Mouse (Mus musculus): Measurements from ENCODE around the gene Rdh5.

Gene Rdh5

DNA sequence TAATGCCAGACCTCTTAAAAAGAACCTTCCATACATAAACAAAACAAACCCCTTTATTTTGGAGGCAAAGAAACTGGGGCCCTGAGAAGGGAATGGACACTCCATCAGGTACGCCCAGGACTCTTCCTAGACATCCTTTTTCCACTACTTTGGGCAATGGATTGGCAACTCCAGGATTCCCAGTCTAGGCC, at the start of gene Rdh5:
TSS of gene Rdh5 (minus strand) at position 67 of the 191 bp plus-strand sequence.
- no peak for DNase-seq (ENCODE audit: low spot score)

- DNase-seq (ENCODE audit: low spot score), result no peak
Observed at GRCm38 (mm10) chr10:128970740-128971250, 48.1 kb upstream of the Rdh5 start.

- DNase-seq (ENCODE audit: low spot score), result no peak
Observed at GRCm38 (mm10) chr10:128968341-128968749, 45.7 kb upstream of the Rdh5 start.

DNA sequence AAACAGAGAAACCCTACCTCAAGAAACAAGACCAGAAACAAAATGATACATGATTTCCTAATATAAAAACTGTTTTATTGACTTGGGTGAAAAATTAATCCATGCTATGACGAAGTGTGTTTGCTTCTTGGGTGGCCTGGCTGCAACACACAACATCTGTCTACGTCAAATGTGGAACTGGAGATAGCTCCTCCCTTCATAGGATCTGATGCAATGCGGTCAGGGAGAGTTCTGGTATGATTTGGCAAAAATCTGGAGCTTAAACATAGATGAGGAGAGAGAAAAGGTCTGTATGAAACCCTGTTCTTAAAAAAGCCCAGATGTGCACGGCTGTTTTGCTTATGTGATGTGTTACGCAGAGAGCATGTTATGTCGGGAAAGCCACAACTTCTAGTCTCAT, 43.2 kb upstream of the Rdh5 start:
- DNase-seq (ENCODE audit: low spot score), result no peak

GRCm38 (mm10) chr10:128964961-128965360, 42.3 kb upstream of the Rdh5 start:
- DNase-seq (ENCODE audit: low spot score), result no peak

DNA sequence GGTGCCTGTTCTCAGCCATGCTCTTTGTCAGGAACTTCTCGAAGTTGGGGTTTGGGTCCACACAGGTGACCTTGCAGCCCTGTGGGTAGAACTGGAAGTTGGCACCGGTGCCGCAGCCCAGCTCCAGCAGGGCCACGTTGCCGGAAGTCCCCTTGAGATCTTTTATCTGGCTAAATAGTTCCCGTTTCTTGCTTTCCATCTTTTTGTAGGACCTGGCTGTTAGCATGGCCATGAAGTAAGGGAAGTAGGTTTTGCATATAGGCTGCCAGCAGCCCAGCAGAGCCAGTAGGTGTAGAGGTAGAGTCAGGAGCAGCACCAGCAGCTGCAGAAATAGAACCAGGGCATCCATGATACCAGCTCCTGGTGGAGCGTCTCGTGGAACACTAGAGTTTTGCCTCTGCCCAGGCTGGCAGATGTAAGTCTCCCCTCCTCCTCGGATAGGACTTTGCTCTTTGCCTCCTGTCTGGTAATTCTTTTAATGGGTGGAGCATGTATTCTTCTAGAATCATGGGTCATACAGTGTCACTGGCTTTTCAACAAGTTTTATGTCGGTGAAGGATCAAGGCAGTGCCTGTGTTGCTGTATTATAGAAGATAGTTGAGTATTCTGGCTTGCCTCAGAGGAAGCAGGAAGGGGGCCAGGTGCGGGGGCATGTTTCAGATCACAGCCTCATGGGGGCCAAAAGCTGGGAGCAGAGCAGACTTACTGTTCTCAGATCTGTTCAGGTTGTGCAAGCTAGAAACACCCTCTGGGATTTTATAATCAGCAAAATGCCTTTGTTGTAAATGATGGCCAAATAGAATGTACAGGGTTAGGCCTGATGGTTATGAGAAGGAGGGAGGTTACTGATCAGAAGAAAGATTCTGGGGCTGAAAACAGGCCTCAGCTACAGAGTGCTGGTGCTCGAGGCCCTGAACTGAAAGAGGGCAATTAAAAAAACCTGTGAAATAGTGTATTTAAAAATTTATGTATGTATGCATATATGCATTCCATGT, 38.2 kb upstream of the Rdh5 start, which contains the start of gene Mettl7b:
TSS of gene Mettl7b (minus strand) at position 399 of the 995 bp plus-strand sequence.
- no peak for DNase-seq (ENCODE audit: low spot score)

DNA sequence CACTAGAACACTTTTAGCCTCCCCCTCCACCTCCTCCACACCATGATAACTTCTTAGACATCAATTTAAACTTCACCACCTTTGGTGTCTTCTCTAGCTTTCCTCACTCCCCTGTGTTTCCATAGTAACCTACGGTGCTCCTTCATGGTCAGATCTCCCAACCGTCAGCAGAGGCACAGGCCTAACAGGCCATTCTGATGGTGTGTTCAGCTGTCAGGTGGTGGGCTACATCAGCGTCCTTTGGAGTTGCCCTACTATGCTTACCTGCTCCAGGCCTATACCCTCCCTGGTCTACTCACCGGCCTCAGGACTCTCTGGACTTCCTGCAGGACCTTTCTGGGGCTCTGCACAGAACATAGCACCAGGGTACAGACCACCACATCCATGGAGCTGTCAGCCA, 37.5 kb upstream of the Rdh5 start:
- DNase-seq (ENCODE audit: low spot score), result no peak

DNA sequence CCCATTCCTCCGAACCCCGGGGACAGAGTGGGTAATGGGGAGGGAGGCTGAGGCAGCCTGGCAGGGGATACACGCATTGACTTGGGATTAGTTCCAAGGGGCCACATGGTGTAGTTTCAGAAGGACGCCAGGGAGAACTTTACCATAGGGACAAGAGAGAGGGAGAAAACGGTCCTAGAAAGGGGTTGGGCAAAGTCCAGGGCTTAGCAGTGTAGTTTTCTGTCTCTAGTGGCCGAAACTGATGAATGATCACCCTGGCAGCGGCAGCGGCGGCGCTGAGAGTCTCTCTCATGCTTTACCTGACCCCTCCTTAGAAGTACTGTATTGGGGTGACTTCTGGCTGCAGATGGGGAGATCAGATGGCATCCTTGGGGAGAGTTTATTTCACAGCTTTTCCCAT, 35.7 kb upstream of the Rdh5 start:
- DNase-seq (ENCODE audit: low spot score), result no peak

DNA sequence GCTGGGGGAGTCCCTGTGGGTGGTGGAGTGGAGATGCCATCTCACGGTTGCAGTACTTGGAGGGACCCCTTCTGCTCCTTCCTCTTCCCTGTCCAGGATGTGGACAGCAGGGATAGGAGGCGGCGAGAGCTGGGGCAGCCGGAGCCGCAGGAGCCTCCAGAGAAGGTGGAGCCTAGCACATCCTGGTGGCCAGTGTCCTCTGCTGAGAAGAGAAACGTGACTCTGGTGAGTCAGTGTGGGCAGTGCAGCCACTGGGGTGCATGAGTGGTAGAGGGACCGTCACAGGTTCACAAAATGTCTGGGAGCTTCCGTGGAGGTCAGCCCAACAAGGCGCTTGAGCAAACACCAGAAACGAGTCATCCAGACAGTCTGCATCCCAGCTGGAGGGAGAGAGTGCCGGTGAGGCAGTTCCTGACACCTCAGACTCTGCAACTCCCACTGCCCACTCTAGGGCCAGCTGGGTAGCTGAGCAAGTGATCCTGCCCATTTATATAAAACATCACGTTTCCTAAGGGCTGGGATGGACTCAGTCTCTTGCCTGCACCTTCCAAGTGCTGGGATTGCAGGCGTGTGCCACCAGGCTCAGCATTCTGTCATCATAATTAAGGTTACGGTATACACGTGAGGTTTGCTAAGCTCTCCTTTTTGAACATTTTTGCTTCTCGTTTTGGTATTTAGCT, 27.7 kb upstream of the Rdh5 start:
- DNase-seq (ENCODE audit: low spot score), result no peak

- DNase-seq (ENCODE audit: low spot score), result no peak
Observed at GRCm38 (mm10) chr10:128947496-128947895, 24.8 kb upstream of the Rdh5 start.

GRCm38 (mm10) chr10:128945675-128946074, 23.0 kb upstream of the Rdh5 start:
- no peak for DNase-seq (ENCODE audit: low spot score)

DNA sequence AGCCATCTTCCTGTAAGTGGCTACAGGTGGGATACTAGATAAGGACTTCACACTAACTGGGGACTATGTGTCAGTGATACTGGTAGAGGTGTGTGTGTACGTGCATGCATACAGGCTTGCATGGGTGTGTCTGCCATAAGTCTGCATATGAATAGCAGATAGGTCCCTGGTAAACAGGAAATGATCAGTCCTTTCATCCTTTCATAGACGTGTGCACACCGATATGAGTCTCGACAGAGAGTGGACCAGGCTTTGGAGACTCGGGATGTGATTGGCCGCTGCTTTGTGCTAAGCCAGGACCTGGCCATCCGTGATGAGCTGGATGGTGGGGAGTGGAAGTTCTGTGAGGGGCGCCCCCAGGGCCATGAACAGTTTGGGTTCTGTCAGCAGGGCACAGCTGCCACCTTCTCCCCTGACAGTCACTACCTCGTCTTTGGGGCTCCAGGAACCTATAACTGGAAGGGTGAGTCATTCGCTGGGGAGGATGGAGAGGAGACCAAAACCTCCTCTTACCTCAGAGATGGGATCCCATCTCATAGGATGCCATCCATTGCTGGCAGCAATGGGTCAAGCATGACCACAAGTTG, 17.9 kb upstream of the Rdh5 start:
- no peak for DNase-seq (ENCODE audit: low spot score)

DNA sequence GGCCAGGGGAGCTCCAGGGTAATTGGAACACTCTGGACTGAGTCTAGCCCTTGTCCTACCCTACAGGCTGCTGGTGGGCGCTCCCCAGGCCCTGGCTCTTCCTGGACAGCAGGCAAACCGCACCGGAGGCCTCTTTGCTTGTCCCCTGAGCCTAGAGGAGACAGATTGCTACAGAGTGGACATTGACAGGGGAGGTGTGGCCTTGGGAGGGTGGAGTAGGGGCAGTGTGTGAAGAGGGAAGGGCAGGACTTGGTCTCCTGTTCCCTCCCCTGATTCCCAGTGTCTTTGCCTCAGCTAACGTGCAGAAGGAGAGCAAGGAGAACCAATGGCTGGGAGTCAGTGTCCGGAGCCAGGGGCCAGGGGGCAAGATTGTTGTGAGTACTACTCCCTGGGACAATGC, 16.3 kb upstream of the Rdh5 start:
- no peak for DNase-seq (ENCODE audit: low spot score)

DNA sequence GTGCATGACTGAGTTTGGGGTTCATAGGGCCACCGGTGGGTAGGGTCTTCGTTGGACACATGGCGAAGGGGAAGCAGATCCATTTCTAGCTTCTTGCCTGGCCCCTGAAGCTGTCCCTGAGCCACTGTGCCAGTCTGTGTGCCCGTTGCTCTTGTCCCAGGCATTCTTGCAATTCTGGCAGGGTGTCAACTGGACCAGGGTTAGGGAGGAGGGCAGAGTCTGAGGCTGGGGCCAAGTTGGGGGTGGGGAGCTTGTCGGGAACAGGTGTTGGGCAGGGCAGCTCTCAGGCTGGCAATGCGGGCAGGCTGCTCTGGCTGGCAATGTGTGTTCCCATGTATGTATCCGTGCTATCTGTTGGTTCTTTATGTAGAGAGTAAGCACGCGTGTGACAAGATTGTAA, 15.8 kb upstream of the Rdh5 start:
- DNase-seq (ENCODE audit: low spot score), result no peak

DNA sequence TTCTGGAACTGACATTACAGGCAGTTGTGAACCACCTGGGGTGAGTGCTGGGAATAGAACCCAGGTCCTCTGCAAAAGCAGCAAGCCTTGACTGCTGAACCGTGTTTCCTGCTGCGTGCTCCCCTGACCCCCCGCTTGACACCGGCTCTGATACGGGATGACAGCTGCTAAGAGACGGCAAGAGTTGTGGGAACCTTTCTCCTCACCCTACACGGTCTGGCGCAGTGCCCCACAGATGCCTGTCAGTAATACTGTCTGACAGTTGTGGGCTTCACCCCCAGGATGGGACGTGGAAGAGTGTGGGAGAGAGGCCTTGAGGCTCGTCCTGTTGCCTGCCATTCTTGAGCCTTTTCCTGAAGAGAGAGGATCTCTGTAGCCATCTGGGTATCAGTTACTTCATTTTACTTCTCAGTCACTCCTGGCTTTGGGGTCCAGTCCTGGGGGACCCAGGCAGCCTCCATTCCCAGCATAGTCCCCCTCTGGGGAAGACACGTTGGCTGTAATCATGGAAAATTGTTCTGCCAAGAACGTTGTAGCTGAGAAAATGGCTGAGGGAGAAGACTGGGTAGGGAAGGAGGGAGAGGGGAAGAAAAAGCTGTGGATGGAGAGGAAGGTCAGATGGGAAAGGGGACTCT, 15.2 kb upstream of the Rdh5 start:
- no peak for DNase-seq (ENCODE audit: low spot score)

DNA sequence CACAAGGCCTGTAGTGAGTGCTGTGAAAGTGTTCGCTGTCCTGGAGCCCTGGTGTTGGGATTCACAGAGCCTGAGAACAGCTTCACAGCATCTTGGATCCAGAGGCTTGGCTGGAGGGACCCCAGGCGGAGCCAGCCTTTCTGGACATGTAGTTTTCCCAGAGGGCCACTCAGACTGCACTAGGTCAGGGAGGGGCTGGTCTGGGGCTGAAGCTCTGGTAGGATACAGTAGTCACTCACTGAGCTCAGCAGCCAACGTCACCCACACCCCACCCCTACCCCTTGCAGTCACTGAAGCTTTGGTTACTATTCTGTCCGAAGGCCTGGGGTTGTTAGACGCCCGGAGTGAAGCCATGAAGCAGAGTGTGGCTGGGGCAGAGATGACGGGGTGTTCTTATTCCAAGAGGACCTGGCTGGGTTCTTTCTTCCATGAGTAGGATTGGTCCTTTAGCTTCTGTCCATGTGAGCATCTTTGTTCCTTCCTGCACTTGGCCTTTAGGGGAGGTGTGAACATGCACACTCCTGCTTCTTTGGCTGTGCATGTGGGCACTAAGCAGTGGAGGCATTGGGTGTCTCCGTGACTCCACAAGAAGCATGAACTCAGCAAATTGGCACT, 13.2 kb upstream of the Rdh5 start:
- DNase-seq (ENCODE audit: low spot score), result no peak

DNA sequence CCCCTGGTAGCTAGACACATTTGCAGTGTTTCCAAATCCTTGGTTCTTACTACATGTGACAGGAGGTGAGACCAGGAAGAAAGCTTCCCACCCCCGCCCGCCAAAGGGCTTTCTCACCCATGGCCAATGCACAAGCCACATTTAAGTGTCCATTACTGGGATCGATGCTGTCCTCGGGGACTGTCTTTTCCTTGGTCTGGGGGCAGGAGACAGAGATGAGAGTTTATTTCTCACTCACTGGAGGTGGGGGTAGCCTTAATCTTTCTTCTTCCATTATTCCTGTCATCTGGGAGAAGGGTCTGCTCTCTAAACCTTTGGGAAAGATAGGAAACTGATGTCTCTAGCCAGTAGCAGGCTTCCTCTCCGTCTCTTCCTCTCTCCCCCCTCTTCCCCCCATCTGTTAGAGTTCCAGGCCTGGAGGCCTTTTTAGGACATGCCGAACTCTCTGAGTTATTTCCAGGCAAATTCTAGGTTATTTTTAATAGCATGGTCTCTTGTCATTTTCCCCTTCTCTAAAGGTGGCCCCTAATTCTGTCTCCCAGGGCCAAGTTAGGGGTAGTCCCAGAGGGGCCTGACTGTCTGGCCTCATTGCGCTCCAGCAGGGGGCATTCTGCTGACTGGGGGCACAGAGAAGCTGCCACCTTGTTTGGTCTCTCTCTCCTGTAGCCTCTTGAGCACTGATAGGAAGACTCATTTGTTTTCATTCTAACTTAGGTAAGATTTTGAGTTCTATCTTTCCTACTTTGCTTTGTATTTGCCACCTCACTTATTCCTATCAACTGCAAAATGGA, 12.5 kb upstream of the Rdh5 start:
- no peak for DNase-seq (ENCODE audit: low spot score)

DNA sequence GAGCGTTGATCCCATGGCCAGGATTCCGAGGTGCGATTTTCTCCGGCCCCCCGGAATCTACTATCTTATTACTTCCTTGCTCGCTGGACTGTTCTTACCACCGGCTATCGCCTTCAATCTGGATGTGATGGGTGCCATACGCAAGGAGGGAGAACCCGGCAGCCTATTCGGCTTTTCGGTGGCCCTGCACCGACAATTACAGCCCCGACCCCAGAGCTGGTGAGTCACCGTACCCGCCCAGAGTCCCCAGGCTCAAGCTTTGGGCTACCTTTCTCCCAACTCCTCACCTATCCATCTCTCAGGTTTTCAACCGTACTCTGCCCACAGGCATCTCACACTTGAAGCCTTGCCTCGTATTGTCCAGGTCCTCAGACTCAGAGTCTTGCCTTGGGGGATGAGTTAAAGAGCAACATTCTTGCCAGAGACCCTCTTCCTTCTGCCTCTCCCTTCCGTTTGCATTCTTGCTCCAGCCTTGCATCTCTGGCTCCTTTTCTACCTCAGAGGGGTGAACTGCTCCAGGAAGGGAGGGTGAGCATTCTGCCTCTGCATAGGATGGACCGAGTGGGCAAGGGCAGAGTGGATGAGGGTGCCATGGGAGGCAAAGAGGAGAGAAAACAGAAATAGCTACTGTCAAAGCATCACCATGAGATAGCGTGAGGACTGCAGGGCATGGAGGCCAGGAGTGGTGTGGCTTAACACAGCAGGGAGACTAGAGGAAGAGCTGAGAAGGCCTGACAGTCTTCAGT, 11.5 kb upstream of the Rdh5 start:
- DNase-seq (ENCODE audit: low spot score), result no peak

DNA sequence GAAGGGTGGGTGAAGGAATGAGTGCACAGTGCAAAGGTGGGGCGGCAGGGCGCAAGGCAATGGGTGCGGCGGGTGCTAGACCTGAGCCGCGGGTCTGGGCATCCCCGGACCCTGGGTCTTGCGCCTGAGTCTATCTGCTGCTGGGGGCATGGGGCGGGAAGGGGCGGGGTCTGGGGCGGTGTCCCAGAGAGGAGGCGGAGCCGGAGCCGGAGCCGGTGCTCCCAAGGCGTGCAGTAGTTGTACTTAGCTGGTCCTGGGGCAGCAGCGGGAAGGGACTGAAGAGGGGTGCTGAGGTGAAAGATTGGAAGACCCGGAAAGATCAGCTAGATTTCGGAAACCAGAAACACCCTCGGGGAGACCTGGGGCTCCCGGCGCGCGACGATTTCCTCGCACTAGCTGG, 10.9 kb upstream of the Rdh5 start, which contains the start of gene Itga7:
TSS of gene Itga7 (plus strand) at position 245 of the 400 bp plus-strand sequence.
- DNase-seq (ENCODE audit: low spot score), result no peak

DNA sequence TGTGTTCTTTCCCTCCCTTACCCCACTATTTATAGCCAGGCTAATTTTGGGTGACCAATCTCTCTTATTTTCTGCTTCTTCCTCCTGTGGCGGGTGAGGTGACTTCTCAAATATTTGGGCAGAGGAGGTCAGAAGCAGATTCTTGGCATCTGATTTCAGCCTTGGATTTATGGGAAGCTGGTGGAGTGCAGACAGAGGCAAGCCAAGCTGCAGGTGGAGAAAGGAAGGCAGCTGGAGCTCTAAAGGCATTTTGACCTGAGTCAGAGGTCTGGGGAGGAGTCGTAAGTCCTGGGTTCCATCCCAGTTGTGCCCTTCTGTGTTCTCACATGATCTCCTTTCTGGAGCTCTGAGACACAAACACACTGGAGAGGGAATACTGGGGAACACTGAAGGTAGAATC, 8.8 kb upstream of the Rdh5 start:
- DNase-seq (ENCODE audit: low spot score), result no peak
